Mouse (Mus musculus) kidney, postnatal 10 days (tissue): ENCODE results near the gene Adh1.

ENCODE experiments used
- DNase-seq: peaks from one replicate; pipeline ENCODE4 v3.0.0; 2021; ENCODE audit warnings: mixed read lengths

The Adh1 gene

DNA sequence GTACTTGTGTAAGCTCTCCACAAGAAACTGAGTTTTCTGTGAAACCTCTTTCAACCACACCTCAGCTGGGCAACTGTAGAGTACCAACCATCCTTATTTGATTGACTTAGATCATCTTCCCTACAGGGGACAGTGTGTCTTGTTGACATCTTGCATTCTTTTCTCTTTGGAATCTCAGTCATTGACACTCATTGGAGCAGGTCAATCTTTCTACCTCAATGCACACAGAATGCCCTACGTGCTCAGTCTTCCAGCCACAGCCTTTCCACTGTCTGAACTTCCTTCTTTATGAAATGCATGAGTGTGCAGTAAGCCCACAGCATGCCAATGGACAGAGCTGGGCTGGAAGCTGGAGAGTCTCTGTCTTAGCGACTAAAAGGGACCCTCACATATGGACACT lies 29.9 kb downstream of the Adh1 start:
- DNase-seq = no peak

- DNase-seq = no peak
Measured at GRCm38 (mm10) chr3:138291529-138292117, 30.8 kb downstream of the Adh1 start.

DNA sequence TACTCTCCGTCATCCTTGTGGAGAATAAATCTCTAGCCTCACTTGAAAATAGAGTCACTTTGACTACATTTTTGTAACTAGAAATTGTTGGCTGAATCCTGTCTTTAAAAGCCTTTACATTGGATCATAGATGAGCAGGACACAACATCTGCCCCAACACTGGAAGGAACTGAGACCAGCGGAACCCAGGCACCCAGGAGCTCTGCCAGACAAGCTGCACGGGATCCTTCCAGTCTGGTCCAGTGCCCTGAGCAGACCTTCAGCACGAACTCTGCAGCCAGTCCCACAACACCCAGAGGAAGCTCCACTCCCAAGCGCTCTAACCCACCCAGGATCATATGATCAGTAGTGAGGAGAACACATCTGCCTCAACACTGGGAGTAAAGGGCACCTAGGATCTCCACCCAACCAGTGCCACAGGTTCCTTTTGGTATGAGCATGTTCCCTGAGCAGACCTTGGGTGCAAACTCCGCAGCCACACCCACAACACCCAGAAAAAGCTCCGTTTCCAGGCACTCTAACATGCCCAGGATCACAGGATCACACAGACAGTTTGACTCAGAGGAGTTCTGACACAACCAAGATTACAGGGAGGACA lies 32.6 kb downstream of the Adh1 start:
- DNase-seq = no peak

- no peak for DNase-seq
Measured at GRCm38 (mm10) chr3:138300130-138300529, 39.3 kb downstream of the Adh1 start.

DNA sequence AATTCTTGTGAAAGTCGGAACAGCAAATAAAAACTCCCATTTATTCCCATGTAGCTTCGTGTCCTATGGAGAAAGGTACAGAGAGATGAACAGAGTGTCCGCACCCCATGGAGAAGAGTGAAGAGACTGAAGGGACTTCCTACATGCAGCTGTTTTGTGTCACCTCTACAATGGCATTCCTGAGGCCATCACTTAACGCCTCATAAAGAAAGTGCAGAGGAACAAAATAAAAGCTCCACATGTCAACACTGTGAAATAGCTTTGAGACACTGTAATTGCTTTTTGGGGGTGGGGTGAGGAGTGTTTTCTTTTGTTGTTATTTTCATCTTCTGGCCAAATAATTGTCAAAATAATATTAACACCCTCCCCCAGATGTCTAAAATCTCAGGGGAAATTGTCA lies 41.9 kb downstream of the Adh1 start:
- DNase-seq = no peak

GRCm38 (mm10) chr3:138303771-138304488 lies 43.1 kb downstream of the Adh1 start:
- DNase-seq = no peak

DNA sequence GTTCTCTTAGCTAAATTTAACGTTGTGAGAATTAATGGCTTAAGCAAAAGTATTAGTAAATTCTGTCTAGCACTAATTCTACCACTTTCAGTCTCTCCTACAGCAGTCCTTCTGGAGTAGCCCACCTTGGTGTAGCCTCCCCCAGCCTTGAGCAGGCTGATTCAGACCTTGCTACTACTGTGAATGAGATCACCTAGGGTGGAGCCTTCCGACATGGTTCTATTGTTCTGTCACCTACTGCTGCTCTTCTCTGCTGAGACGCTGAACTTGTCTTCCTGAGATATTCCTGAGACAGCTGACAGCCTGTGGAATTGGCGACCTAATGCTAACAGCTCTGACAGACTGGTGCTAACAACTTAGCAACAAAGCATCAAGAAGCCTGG lies 43.7 kb downstream of the Adh1 start:
- DNase-seq = no peak

- no peak for DNase-seq
Measured at GRCm38 (mm10) chr3:138305486-138306289, 44.9 kb downstream of the Adh1 start.

DNA sequence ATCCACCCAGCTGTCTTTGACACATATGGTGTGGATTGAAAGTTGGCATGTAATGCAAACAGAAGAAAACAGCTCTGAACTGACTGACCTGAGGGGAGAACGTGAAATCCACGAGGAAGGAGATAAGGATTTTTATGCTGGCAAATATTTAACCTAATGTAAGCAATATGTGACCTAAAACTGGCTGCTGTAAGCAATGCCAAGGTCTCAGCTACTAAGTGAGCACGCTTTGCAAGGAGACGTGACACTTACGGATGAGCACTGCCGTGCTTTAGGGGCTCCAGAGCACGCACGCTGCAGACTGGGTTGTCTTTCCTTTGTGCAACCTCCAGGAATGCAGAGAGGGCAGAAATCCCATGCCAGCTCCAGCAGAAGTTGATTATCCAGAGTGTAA lies 45.5 kb downstream of the Adh1 start:
- no peak for DNase-seq

DNA sequence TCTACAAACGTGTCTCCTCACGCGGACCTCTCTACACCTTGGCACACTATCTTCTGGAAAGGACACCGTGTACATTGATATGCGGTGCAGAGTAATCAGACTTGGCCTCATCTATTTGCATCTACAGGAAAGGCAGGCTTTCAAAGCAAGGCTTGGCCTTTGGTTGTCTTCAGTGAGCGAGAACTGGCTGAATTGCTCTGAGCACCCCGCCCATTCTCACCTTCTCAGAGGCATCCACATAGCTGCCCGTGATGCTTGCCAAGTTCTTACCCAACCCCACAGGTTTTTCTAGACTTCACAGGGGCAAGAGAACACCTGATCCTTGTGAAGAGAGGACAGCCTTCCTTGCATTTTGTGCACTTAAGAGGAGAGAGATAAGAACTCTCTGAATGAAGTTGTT lies 49.1 kb downstream of the Adh1 start:
- DNase-seq = no peak

DNA sequence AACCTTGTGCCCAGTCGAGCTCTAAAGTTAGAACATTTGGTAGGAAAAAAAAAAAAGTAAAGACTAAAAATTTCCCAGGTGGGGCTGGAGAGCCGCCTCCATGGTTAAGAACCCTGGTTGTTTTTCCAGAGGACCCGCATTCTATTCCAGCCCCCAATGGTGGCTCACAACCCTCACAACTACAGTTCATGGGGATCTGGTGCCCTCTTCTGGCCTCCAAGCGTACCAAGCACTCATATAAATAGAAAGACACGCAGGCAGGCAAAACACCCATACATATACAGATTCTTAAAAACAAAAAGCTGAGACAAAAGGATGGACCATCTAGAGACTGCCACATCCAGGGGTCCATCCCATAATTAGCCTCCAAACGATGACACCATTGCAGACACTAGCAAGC lies 50.2 kb downstream of the Adh1 start:
- DNase-seq = peak; percentile 26

GRCm38 (mm10) chr3:138312965-138313364 lies 52.2 kb downstream of the Adh1 start, which contains the start of gene Adh6a:
Gene Adh6a (plus strand): TSS chr3:138313286.
- no peak for DNase-seq

GRCm38 (mm10) chr3:138316908-138317472 lies 56.2 kb downstream of the Adh1 start:
- no peak for DNase-seq

DNA sequence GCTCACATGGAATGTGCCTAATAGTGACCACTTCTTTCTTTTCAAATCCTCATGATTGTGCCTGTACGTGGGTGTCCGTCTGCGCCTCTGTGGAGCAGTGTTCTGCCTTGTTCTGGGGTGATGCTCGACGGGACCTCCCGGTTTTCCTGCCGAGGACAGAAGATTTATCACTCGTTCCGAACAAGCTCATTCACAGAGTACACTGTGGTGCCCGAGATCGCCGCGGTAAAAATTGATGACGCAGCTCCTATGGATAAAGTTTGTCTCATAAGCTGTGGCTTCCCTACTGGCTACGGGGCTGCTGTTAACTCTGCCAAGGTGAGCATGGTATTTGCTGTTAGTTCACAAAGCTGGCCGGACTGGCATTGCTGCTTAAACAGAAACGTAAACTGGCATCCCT lies 64.2 kb downstream of the Adh1 start:
- DNase-seq = no peak

DNA sequence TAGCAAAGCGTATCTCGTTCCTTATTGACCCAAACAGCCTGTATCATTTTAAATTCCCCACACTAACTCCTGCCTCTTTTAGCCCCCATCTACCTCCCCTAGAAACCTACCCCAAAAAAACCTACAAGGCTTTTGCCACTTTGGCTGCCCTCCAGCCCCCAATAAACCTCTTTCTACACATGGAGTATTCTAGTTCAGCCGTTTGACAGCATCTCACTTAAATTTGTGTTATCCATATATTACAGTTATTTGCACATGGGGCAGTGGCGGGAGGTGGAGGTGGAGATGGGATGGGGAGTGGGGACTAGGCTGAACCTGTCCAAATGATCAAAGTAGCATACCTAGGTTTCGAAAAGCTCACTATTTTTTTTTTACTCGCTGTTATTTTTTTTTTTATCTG lies 64.7 kb downstream of the Adh1 start:
- DNase-seq = no peak

DNA sequence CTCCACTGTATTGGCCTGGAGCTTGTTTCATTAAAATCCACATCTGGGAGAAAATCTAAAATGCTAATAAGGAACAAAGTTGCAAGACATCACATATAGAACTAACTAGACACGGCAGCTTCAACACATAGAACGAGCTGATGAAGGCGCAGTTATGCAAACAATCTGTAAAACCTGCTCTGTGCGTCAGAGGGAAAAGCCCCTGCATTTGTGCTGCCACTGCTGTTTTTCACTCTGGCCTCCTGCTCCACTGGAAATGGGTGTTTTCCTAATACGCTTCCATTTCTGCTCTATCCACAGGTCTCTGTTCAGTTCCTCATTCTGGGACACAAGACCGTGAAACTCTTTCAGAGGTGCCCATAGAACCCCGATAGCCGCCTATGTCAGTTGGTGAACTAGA lies 73.1 kb downstream of the Adh1 start:
- no peak for DNase-seq

GRCm38 (mm10) chr3:138334320-138334719 lies 73.5 kb downstream of the Adh1 start:
- no peak for DNase-seq

- no peak for DNase-seq
Measured at GRCm38 (mm10) chr3:138335566-138335965, 74.8 kb downstream of the Adh1 start.

- peak; percentile 17 for DNase-seq
Measured at GRCm38 (mm10) chr3:138336104-138336754, 75.4 kb downstream of the Adh1 start.
